9 mouse cellular contexts compared by ENCODE assay signal in genomic region chr11:46304864-46305710, GRCm38 (mm10). TPM values are rescaled to one million over a fixed set of nuclear protein-coding genes. Genes with fewer than 3 reads are reported as not detected.
DNase-seq lines count a peak whose midpoint lies in the region; ATAC-seq lines count a peak whose summit lies in the region.
"Had no signal": no experiment of that assay in that cellular context is flagged by ENCODE, and none has a peak within 500 bp of the region (broad histone marks: within the 10 kb centered on the region; RNA-seq: fewer than 3 reads in every experiment).

No protein-coding gene starts in this region.

- no peak overlapping the region for H3K9ac ChIP-seq in limb, embryonic 13.5 days

- no peaks in the 10 kb centered on the region for H3K27me3 ChIP-seq in limb, embryonic 13.5 days
- peaks cover 3% of the 10 kb centered on the region for H3K27me3 ChIP-seq in heart, embryonic 10.5 days (ENCODE audit: insufficient read depth, poor library complexity, severe bottlenecking)

- no peaks in the 10 kb centered on the region for H3K36me3 ChIP-seq in limb, embryonic 13.5 days
- H3K36me3 ChIP-seq in heart, embryonic 10.5 days: no peaks in the 10 kb centered on the region

- DNase-seq in cerebellum, adult 9-10 months: peak; percentile 63
- no peak for DNase-seq in cerebellum, postnatal 14 days
- peak; percentile 39 to 40 for DNase-seq in spleen, adult 18-20 months
- DNase-seq in spleen, adult 12 weeks (ENCODE audit: low spot score): no peak
- peak; percentile 70 for DNase-seq in thymus, postnatal 4 days
- no peak for DNase-seq in heart, embryonic 10.5 days (ENCODE audit: low spot score)
- DNase-seq in left cerebral cortex, adult 8-10 months (ENCODE audit: low spot score in 2 of 2): no peak
- DNase-seq: kidney, postnatal 10 days had no signal

- no peaks in the 10 kb centered on the region for H3K9me3 ChIP-seq in limb, embryonic 13.5 days
- no peaks in the 10 kb centered on the region for H3K9me3 ChIP-seq in heart, embryonic 10.5 days

- no peak overlapping the region for H3K4me3 ChIP-seq in limb, embryonic 13.5 days
- H3K4me3 ChIP-seq in heart, embryonic 10.5 days: no peak overlapping the region

- WGBS in limb, embryonic 13.5 days: 64% methylated on average over 9 of the region's 9 CpGs
- 83% methylated on average over 9 of the region's 9 CpGs for WGBS in heart, embryonic 10.5 days

- no peak overlapping the region for H3K4me2 ChIP-seq in limb, embryonic 13.5 days (replicated peaks)

- no peak for ATAC-seq in limb, embryonic 13.5 days (ENCODE audit: low FRiP score, low read depth)

- peaks cover 31% of the 10 kb centered on the region for H3K4me1 ChIP-seq in limb, embryonic 13.5 days
- H3K4me1 ChIP-seq in heart, embryonic 10.5 days: no peaks in the 10 kb centered on the region

- H3K27ac ChIP-seq in limb, embryonic 13.5 days: peak overlapping the region; percentile 10; the same call in 1 of the 2 replicates
- H3K27ac ChIP-seq in heart, embryonic 10.5 days: no peak overlapping the region

RNA-seq across cellular contexts. Expression of gene Cyfip2, which starts 7.6 kb away (rescaled TPM):
- polyA plus RNA-seq in limb, embryonic 13.5 days (2015; fragmentation: Nextera tagmentation; extraction: Ambion mirVana): 11.0 and 14.1 TPM in 2 replicates
- polyA plus RNA-seq in heart, embryonic 10.5 days (2016; fragmentation: Nextera tagmentation; extraction: Ambion mirVana): 4.7 and 7.3 TPM in 2 replicates
- total RNA-seq in left cerebral cortex, adult 8-10 months (2022): 100 to 1,000 TPM; 534 to 625 (median 593) TPM

Comparison
In these comparisons a context has a peak if more than half of its experiments do, and no peak if none do; other contexts are left out.
1. DNase-seq: peak in cerebellum, adult 9-10 months (single experiment), spleen, adult 18-20 months (2 of 2) and thymus, postnatal 4 days (single experiment); none in cerebellum, postnatal 14 days (0 of 2), spleen, adult 12 weeks (single experiment), heart, embryonic 10.5 days (single experiment) and left cerebral cortex, adult 8-10 months (0 of 2).